Mouse (Mus musculus) embryonic facial prominence, embryonic 11.5 days (tissue): ENCODE results near the gene Trmu. TPM values are rescaled to one million over a fixed set of nuclear protein-coding genes. Genes with fewer than 3 reads are reported as not detected.

Experiments
- ATAC-seq: fragments of 200-750 bp; cut with Nextera tagmentation; replicated peaks from 2 replicates; pipeline ENCODE4 v1.8.0; 2017; ENCODE audit warnings: low read depth; ENCODE audit not compliant: insufficient number of reproducible peaks, low FRiP score, low TSS enrichment
- DNase-seq: peaks from one replicate; pipeline ENCODE4 v3.0.0-alpha.2; 2015; ENCODE audit warnings: low spot score
- H3K27ac ChIP-seq: fragments of 300-500 bp; sonication (generic); replicated peaks from 2 replicates; pipeline ENCODE4 v1.5.1; 2014; ENCODE audit warnings: mild to moderate bottlenecking, low read depth, low read length, control low read depth
- H3K27me3 ChIP-seq: fragments of 300-500 bp; sonication (generic); 2 replicates; pipeline ENCODE4 v1.6.1; 2014; ENCODE audit warnings: mild to moderate bottlenecking, low read length, moderate library complexity, mixed read lengths; ENCODE audit not compliant: control insufficient read depth, insufficient read depth
- H3K36me3 ChIP-seq: fragments of 300-500 bp; sonication (generic); replicated peaks from 2 replicates; pipeline ENCODE4 v1.6.1; 2014; ENCODE audit warnings: low read depth, mild to moderate bottlenecking, low read length, moderate library complexity, mixed read lengths; ENCODE audit not compliant: control insufficient read depth, insufficient read depth
- H3K4me1 ChIP-seq: fragments of 300-500 bp; sonication (generic); 2 replicates; pipeline ENCODE4 v1.6.1; 2014; ENCODE audit warnings: low read length, mixed read lengths; ENCODE audit not compliant: control insufficient read depth, insufficient read depth
- H3K4me2 ChIP-seq: fragments of 300-500 bp; sonication (generic); 2 replicates; pipeline ENCODE4 v1.6.1; 2014; ENCODE audit warnings: low read depth, mild to moderate bottlenecking, control low read depth, low read length, moderate library complexity
- H3K4me3 ChIP-seq: fragments of 300-500 bp; sonication (generic); 2 replicates; pipeline ENCODE4 v1.5.1; 2014; ENCODE audit warnings: low read depth, low read length, control low read depth
- H3K9ac ChIP-seq: fragments of 300-500 bp; sonication (generic); replicated peaks from 2 replicates; pipeline ENCODE4 v1.6.1; 2014; ENCODE audit warnings: mild to moderate bottlenecking, control low read depth, low read length
- H3K9me3 ChIP-seq: fragments of 300-500 bp; sonication (generic); replicated peaks from 2 replicates; pipeline ENCODE4 v1.6.1; 2016; ENCODE audit warnings: mild to moderate bottlenecking, low read length, inconsistent platforms, mixed read lengths; ENCODE audit not compliant: control insufficient read depth
- WGBS: fragments of 180-500 bp; shearing (Covaris S2); extraction: QIAGEN DNeasy Blood & Tissue Kit; methylation state at CpG from one replicate; pipeline ENCODE4 v1.1.7; 2014; 5-methylcytosine and 5-hydroxymethylcytosine counted together
- polyA plus RNA-seq: library from polyadenylated mRNA; unstranded; fragments of >200 nt; fragmentation: Nextera tagmentation; extraction: Ambion mirVana; gene quantifications from 2 replicates; pipeline ENCODE4 v1.2.1, GENCODE M21; 2014

Gene Trmu
- polyA plus RNA-seq, 1 experiment from 2014 or later, result 30.7 TPM

DNA sequence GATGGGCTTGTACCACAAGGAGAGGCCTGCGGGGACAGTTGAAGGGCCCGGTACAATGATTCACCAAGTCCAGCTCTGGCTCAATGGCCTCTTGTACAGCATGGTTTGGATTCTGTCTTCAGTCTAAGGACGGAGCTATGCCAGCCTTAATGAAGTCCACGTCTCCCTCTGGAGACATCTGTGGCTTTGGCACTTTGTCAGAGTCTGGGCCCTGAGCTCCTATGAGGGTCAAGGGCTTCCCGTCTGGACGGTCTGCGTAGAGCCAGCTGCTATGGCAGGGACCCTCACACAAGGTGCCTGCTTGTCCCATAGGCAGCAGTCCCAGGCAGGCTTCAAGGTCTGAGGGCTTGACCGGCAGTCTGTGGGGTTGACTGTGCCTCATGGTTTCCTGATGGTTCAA lies 21.2 kb downstream of the Trmu start:
- H3K4me1 ChIP-seq, result no peaks in the 10 kb centered on the region
- no peak for DNase-seq
- H3K4me3 ChIP-seq, result no peak overlapping the region
- H3K9ac ChIP-seq, result no peak overlapping the region
- ATAC-seq, result no peak
- H3K4me2 ChIP-seq, result no peak overlapping the region
- WGBS, result 95% methylated on average over 8 of the region's 8 CpGs
- H3K36me3 ChIP-seq, result no peaks in the 10 kb centered on the region
- H3K9me3 ChIP-seq, result no peaks in the 10 kb centered on the region
- H3K27ac ChIP-seq, result no peak overlapping the region
- no peaks in the 10 kb centered on the region for H3K27me3 ChIP-seq

DNA sequence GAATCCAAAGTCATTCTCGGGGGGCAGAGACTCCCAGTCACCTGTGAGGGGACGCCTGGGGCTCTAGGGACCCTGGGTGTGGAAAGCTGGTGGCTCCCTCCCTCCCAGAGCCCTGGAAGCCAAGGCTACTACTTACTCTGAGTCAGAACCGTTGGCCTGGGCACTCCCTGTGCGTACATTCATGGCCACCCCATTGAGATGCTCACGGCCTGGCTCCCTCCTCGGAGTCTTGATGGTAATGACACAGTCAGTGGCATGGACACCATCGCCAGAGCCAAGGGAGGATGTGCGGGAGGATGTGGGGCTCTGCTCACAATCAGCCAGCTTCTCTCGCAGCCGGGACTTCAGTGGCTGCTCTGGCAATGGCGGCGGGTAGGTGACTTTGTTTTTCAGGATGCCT lies 21.7 kb downstream of the Trmu start:
- no peaks in the 10 kb centered on the region for H3K9me3 ChIP-seq
- no peak overlapping the region for H3K4me2 ChIP-seq
- no peak overlapping the region for H3K9ac ChIP-seq
- no peaks in the 10 kb centered on the region for H3K36me3 ChIP-seq
- DNase-seq (no peak), ATAC-seq (no peak)
- H3K27me3 ChIP-seq, result no peaks in the 10 kb centered on the region
- H3K4me3 ChIP-seq, result no peak overlapping the region
- H3K27ac ChIP-seq, result no peak overlapping the region
- WGBS, result 85% methylated on average over 12 of the region's 12 CpGs
- no peaks in the 10 kb centered on the region for H3K4me1 ChIP-seq

DNA sequence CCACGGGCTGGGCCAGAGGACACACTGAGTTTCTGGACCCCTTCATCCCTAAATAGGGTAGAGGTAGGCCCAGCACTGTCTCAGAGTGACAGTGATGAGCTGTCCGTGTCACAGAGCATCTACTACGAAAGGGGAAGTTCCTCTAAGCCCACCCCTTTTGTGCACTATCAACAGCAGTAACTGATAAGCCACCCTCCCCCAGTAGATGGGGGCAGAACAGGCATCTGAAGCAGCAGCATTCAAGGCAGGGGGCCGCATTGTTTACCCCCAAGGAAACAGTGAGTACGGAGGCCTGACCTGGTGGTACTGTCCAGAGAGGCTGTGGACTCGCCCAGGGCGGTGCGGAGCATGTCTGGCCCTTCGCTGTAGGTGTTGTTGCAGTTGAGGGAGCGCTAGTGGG lies 23.4 kb downstream of the Trmu start:
- DNase-seq (no peak), ATAC-seq (no peak)
- H3K9me3 ChIP-seq, result no peaks in the 10 kb centered on the region
- H3K4me1 ChIP-seq, result no peaks in the 10 kb centered on the region
- H3K27ac ChIP-seq, result no peak overlapping the region
- H3K9ac ChIP-seq, result no peak overlapping the region
- H3K4me2 ChIP-seq, result no peak overlapping the region
- 85% methylated on average over 10 of the region's 10 CpGs for WGBS
- H3K27me3 ChIP-seq, result no peaks in the 10 kb centered on the region
- no peaks in the 10 kb centered on the region for H3K36me3 ChIP-seq
- H3K4me3 ChIP-seq, result no peak overlapping the region

DNA sequence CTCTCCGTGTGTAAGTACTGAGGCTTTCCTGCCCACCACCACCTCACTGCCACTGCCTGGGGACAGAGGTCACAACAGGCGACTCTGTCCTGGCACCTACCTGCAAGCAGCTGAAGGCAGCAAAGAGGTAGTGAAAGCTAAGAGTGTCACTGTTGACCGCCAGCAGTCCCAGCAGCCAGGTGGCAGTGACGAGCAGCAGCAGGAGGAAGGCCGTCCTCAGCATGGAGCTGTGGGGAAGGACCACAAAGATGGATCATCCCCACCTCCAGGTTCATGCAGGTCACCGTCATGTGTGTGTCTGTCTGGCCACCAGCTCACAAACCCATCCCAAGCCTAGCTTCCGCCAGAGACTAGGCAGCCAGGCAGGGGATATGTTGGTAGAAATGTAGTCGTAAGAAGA lies 24.7 kb downstream of the Trmu start:
- ATAC-seq, result no peak
- Histone ChIP-seq H3K27me3 (no peaks in the 10 kb centered on the region), H3K4me2 (no peak overlapping the region), H3K9me3 (no peaks in the 10 kb centered on the region), H3K27ac (no peak overlapping the region), H3K9ac (no peak overlapping the region), H3K4me3 (no peak overlapping the region), H3K4me1 (no peaks in the 10 kb centered on the region), H3K36me3 (no peaks in the 10 kb centered on the region)
- WGBS, result 71% methylated on average over 8 of the region's 8 CpGs
- no peak for DNase-seq

DNA sequence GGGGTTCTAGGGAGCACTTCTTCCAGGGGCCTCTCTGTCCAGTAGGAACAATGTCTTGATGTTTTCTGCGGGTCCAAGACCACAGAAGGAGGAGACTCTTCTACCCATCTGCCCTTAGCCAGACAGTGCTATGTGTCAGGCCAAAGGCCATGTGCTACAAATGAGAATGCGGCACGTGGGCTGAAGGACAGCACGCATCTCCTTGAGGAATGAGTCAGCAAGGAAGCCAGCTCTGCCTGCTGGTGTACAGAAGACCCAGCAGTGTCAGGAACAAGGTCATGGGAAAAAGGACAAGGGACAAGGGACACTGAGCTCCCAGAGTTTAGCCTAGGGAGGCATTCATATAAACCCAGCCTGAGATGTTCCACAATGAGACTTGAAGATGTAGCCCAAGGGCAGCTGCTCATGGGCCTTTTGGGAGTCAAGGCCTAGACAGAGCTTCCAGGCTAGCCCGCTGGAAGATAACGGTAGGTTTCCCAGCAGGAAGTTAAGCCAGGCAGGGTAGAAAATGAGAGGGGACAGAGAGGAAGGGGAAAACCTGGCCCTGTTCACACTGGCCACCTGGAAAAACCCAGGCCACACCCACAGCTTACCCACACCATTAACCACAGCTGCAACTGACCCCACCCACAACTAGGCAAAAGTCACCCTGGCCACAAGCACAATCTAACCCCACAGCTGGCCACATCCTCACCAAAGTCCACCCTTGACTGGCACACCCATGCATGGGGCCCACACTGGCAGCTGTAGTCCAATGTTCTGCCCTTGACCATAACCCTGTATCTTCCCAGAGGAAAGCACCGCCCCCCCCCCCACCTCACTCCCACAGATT lies 29.8 kb downstream of the Trmu start:
- Histone ChIP-seq H3K9ac (no peak overlapping the region), H3K9me3 (no peaks in the 10 kb centered on the region), H3K4me2 (no peak overlapping the region), H3K4me3 (no peak overlapping the region), H3K27ac (no peak overlapping the region), H3K36me3 (no peaks in the 10 kb centered on the region), H3K27me3 (no peaks in the 10 kb centered on the region), H3K4me1 (no peaks in the 10 kb centered on the region)
- ATAC-seq, result no peak
- WGBS, result 92% methylated on average over 7 of the region's 7 CpGs
- DNase-seq, result no peak

DNA sequence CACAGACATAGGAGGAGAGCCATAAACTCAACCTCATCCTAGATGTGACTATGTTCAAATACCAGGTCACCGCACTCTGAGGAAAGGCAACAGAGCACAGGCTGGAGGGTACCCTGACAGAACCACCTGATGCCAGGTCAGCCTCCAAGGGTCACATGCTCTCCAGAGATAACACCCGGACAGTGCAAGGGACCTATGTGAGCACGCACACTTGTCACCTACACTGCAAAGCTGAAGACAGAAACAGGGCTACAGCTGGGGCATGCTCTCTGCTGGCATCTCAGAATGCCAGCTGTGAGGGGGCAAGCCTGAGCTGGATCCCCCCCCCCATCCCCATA lies 30.3 kb downstream of the Trmu start:
- H3K9ac ChIP-seq, result no peak overlapping the region
- H3K36me3 ChIP-seq, result no peaks in the 10 kb centered on the region
- no peak for ATAC-seq
- WGBS, result 86% methylated on average over 3 of the region's 3 CpGs
- H3K27me3 ChIP-seq, result no peaks in the 10 kb centered on the region
- H3K4me3 ChIP-seq, result no peak overlapping the region
- no peak overlapping the region for H3K27ac ChIP-seq
- no peak overlapping the region for H3K4me2 ChIP-seq
- no peaks in the 10 kb centered on the region for H3K9me3 ChIP-seq
- H3K4me1 ChIP-seq, result no peaks in the 10 kb centered on the region
- DNase-seq, result no peak

DNA sequence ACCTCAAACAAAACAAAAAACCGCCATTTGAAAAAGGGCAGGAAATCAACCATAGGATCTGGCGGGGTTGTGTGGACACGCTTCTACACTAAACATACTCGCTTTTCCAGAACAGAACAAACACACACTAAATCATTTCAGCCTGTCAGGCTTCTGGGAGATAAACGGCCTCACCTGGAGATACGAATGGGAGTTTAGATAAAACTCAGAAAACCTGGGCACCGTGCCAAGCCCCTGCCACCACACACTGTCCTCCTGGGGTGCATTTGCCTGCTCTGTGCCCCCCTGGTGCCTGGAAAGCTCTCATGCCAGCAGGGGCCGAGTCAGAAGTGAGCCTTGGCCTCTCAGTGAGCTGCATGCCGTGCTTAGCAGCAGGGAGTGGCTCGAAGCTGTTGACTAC lies 30.8 kb downstream of the Trmu start:
- Histone ChIP-seq H3K9ac (no peak overlapping the region), H3K4me3 (no peak overlapping the region), H3K36me3 (no peaks in the 10 kb centered on the region), H3K9me3 (no peaks in the 10 kb centered on the region), H3K27ac (no peak overlapping the region), H3K4me2 (no peak overlapping the region), H3K27me3 (no peaks in the 10 kb centered on the region), H3K4me1 (no peaks in the 10 kb centered on the region)
- WGBS, result 61% methylated on average over 10 of the region's 10 CpGs
- no peak for DNase-seq
- no peak for ATAC-seq

DNA sequence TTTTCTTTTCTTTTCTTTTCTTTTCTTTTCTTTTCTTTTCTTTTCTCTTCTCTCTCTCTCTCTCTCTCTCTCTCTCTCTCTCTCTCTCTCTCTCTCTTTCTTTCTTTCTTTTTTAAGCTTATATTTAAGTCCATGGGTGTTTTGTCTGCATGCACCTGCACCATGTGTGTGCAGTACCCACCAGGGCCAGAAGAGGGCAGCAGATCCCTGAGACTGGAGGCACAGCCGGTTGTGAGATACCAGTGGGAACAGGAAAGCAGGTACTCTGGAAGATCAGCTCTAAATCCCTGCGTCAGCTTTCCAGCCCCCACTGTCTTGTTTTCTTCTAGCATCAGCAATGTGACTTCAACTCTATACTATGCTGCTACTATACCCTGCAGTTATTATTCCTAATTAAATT lies 34.5 kb downstream of the Trmu start:
- peak; percentile 75 for DNase-seq
- no peaks in the 10 kb centered on the region for H3K36me3 ChIP-seq
- H3K27me3 ChIP-seq, result no peaks in the 10 kb centered on the region
- no peak overlapping the region for H3K4me2 ChIP-seq
- no peak overlapping the region for H3K9ac ChIP-seq
- no peak overlapping the region for H3K27ac ChIP-seq
- ATAC-seq, result no peak
- H3K9me3 ChIP-seq, result no peaks in the 10 kb centered on the region
- WGBS, result 31% methylated on average over 2 of the region's 2 CpGs
- no peak overlapping the region for H3K4me3 ChIP-seq
- H3K4me1 ChIP-seq, result no peaks in the 10 kb centered on the region
